Mouse (Mus musculus) spleen, adult 10 weeks (tissue): Measurements from ENCODE around the gene Gm11983. TPM values are rescaled to one million over a fixed set of nuclear protein-coding genes. Genes with fewer than 3 reads are reported as not detected.

Experiments
- polyA plus RNA-seq: library from polyadenylated mRNA; stranded (reverse); fragments of 350-450 nt; fragmentation: Illumina TruSeq; extraction: RNeasy Lipid Tissue Mini Kit (QIAGEN cat#74804); gene quantifications from one replicate; pipeline ENCODE4 v1.2.3, GENCODE M21; 2015; ENCODE audit warnings: low replicate concordance; ENCODE audit not compliant: insufficient read depth

Gene Gm11983
- not detected for polyA plus RNA-seq

DNA sequence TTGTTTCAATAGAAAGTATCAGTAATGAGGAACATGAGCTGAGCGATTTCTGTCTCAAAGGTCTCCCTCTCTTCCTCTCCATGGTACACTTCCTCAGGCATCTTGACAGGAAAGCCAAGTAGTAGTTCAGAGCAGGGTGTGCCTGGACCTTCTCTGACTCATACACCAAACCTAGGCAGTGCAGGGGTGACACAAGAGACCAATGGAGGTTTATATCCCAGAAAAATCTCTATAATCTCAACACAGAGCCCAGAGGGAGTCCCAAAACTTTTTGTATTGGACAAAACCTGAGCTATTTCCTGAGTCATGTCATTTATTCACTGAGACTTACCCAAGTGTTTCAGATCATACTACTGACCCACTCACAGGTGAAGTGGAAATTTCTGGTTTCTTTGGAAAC lies at the start of gene Gm11983:
Gene Gm11983 (minus strand): TSS at position 101 of the 400 bp plus-strand sequence.

Other genes with a start within 250 kb of the Gm11983 start
- gene Nacad, start 231.6 kb downstream of the Gm11983 start, polyA plus RNA-seq = 0.21 TPM
- 21.5 TPM for gene Tbrg4, start 211.6 kb downstream of the Gm11983 start, polyA plus RNA-seq
- gene Wap, start 199.0 kb downstream of the Gm11983 start, polyA plus RNA-seq = not detected
- 0.65 TPM for gene Ramp3, start 179.1 kb downstream of the Gm11983 start, polyA plus RNA-seq
- 1.4 TPM for gene Adcy1, start 225.8 kb upstream of the Gm11983 start, polyA plus RNA-seq